Mouse (Mus musculus): Measurements from ENCODE around the gene Olfr1257. TPM values are rescaled to one million over a fixed set of nuclear protein-coding genes. Genes with fewer than 3 reads are reported as not detected.
"Not testable (repeated sequence)": the region's sequence is repeated elsewhere in the genome, so short reads cannot be mapped to it uniquely, and the experiment has no call there.

The Olfr1257 gene
- not detected in 2 replicates for polyA plus RNA-seq (2015; fragmentation: Nextera tagmentation; extraction: Ambion mirVana)

DNA sequence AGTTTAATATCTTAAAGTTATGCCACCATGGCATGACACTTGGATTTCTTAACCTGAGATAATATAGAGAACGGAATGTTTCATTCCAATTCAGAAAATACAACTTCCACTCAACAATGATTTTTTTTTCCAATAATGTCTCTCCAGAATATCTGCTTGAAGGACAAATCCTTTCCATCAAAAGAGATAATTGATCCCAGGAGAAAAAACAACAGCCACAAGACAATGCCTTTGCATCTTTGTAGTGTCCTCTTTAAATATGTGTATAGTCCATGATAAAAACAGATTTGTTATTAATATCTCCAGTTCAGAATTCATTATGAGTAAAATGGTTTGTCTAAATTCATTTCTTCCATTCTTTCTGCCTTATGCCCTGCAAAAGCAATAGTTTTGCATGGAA lies at the start of gene Olfr1257:
Gene Olfr1257, plus strand, starts transcription at position 301 of the 400 bp plus-strand sequence.
- no peak within 1 kb of the TSS for H3K4me2 ChIP-seq
- H3K4me1 ChIP-seq = no peaks in the 10 kb centered on the region
- H3K27me3 ChIP-seq = no peaks in the 10 kb centered on the region
- no peaks in the 10 kb centered on the region for H3K36me3 ChIP-seq
- H3K4me3 ChIP-seq = no peak within 1 kb of the TSS
- H3K9me3 ChIP-seq = no peaks in the 10 kb centered on the region
- 81% methylated on average over 1 of the region's 1 CpGs for WGBS
- ATAC-seq (ENCODE audit: borderline replicate concordance, extremely low read depth, low FRiP score, low TSS enrichment) = no peak
- H3K27ac ChIP-seq = no peak within 1 kb of the TSS
- H3K9ac ChIP-seq = no peak within 1 kb of the TSS

DNA sequence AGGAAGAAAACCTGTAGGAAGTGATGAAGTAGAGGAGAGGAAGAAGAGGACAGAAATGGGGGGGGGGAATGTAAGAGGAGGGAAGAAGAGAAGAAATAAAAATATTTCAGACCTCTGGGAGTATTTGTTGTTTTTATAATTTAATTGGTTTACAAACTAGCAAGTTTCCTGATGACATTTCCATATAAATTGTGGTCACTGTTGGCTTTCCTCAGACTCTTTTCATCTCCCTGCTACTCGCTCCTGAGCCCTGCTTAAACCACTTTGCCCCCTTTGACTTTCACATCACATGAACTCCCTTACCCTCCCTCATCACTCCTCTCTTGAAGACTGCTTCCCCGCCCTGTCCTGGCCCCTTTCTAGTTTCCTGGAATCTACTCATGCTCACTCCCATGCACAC lies 36.8 kb upstream of the Olfr1257 start, which contains the start of gene Olfr1256:
Gene Olfr1256, minus strand, starts transcription at position 101 of the 400 bp plus-strand sequence.
- Histone ChIP-seq H3K36me3 (no peaks in the 10 kb centered on the region), H3K4me3 (no peak within 1 kb of the TSS), H3K4me2 (no peak within 1 kb of the TSS), H3K27ac (no peak within 1 kb of the TSS), H3K4me1 (no peaks in the 10 kb centered on the region), H3K9ac (no peak within 1 kb of the TSS), H3K27me3 (no peaks in the 10 kb centered on the region), H3K9me3 (no peaks in the 10 kb centered on the region)
- ATAC-seq (ENCODE audit: borderline replicate concordance, extremely low read depth, low FRiP score, low TSS enrichment) = no peak
- WGBS = 45% methylated on average over 2 of the region's 2 CpGs

DNA sequence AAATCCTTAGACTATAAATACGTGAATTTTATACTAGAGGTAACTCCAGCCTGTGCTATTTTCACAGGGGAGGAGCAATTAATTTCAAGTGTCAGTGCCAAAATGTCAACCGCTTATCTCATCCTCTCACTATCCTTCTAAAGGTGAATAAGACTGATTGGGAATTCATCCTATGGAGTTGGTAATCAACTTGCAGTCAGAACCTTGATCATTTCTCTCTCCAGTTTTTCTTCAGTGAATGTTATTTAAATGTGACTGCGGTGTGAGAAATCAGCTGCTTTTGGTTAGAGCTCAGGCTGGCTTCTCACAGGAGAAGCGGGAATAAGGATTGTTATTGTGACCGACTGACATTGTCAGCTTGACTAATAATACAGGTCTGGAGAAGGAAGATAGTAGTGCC lies 30.1 kb upstream of the Olfr1257 start, which contains the start of gene Olfr48:
Gene Olfr48, minus strand, starts transcription at position 101 of the 400 bp plus-strand sequence.
- H3K4me1 ChIP-seq = no peaks in the 10 kb centered on the region
- no peak within 1 kb of the TSS for H3K27ac ChIP-seq
- H3K27me3 ChIP-seq = no peaks in the 10 kb centered on the region
- no peak within 1 kb of the TSS for H3K9ac ChIP-seq
- H3K4me3 ChIP-seq = no peak within 1 kb of the TSS
- H3K9me3 ChIP-seq = no peaks in the 10 kb centered on the region
- H3K4me2 ChIP-seq = no peak within 1 kb of the TSS
- WGBS = 65% methylated on average over 5 of the region's 5 CpGs
- no peaks in the 10 kb centered on the region for H3K36me3 ChIP-seq
- ATAC-seq (ENCODE audit: borderline replicate concordance, extremely low read depth, low FRiP score, low TSS enrichment) = no peak

DNA sequence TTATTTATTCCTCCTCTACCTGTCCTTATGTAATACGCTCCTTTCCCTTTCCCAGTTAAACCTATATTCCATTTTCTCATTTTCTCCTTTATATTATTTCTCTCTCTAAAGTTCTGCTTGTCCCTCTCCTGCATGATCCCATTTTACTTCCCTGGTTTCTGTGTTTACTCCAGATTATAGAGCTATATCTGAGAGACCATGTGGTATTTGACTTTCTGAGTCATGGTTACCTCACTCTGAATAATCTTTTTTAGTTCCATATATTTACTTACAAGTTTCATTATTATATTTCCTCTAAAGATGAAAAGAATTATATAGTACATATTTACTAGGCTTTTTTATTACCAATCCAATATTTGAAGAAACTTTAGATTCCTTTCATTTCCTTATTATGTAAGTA lies 29.0 kb upstream of the Olfr1257 start:
- Histone ChIP-seq H3K4me3 (no peak overlapping the region), H3K27ac (no peak overlapping the region)
- no peak for ATAC-seq (ENCODE audit: borderline replicate concordance, extremely low read depth, low FRiP score, low TSS enrichment)

DNA sequence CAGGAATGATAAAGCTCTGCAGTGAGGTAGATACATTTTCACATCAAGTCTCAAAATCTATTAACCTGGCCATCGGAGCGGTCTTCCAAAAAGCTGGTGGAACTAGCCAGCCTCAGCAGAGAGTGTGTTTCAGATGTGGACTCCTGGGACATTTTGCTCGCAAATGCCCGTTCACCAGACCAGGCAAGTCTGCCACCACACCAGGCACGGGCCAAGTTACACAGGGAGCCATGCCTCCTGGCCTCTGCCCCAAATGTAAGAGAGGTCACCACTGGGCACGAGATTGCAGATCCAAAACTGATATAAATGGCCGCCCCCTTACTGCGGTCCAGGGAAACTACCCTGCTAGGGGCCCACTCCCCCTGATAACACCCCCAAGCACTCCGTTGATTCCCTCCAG lies 34.4 kb downstream of the Olfr1257 start:
- not testable (repeated sequence) for H3K27ac ChIP-seq; H3K4me3 ChIP-seq; ATAC-seq (ENCODE audit: borderline replicate concordance, extremely low read depth, low FRiP score, low TSS enrichment); H3K4me1 ChIP-seq; H3K4me2 ChIP-seq; H3K36me3 ChIP-seq; H3K9ac ChIP-seq; H3K27me3 ChIP-seq; H3K9me3 ChIP-seq
- WGBS = 90% methylated on average over 9 of the region's 9 CpGs

More for the DNA sequence above, 29.0 kb upstream of the Olfr1257 start:
- H3K9me3 ChIP-seq = no peaks in the 10 kb centered on the region
- WGBS = 90% methylated on average over 1 of the region's 1 CpGs
- no peaks in the 10 kb centered on the region for H3K4me1 ChIP-seq
- no peaks in the 10 kb centered on the region for H3K27me3 ChIP-seq
- no peak overlapping the region for H3K9ac ChIP-seq
- no peaks in the 10 kb centered on the region for H3K36me3 ChIP-seq
- H3K4me2 ChIP-seq = no peak overlapping the region

DNA sequence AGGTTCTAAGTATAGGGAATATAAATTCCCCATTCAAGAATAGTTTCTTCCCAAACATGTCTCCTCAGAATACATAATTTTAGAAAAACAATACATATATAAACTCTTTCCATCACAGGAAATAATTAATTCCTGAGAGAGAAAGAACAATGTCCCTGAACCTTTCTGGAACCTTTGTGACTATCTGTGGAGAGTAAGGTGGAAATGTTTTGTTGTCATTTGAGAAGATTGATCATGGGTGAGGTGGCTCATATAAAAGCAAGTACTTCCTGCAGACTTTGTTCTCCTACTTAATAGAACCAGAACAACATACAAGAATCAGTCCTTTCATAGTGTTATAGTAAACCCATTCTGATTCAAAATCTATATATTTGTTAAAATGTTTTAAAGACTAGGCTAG lies 48.8 kb downstream of the Olfr1257 start, which contains the start of gene Olfr1258:
Gene Olfr1258, plus strand, starts transcription at position 301 of the 400 bp plus-strand sequence.
- no peak for ATAC-seq (ENCODE audit: borderline replicate concordance, extremely low read depth, low FRiP score, low TSS enrichment)

More for the DNA sequence above, 48.8 kb downstream of the Olfr1257 start, which contains the start of gene Olfr1258:
- Histone ChIP-seq H3K27me3 (no peaks in the 10 kb centered on the region), H3K4me1 (no peaks in the 10 kb centered on the region), H3K9me3 (no peaks in the 10 kb centered on the region), H3K4me2 (no peak within 1 kb of the TSS), H3K27ac (no peak within 1 kb of the TSS), H3K4me3 (no peak within 1 kb of the TSS), H3K36me3 (no peaks in the 10 kb centered on the region), H3K9ac (no peak within 1 kb of the TSS)

Other genes with a start within 250 kb of the Olfr1257 start
- gene Olfr1249, start 243.5 kb upstream of the Olfr1257 start, polyA plus RNA-seq (2015; fragmentation: Nextera tagmentation; extraction: Ambion mirVana) = not detected in 2 replicates
- gene Olfr1250, start 217.0 kb upstream of the Olfr1257 start, polyA plus RNA-seq (2015; fragmentation: Nextera tagmentation; extraction: Ambion mirVana) = not detected in 2 replicates
- not detected in 2 replicates for gene Olfr1251, start 206.5 kb upstream of the Olfr1257 start, polyA plus RNA-seq (2015; fragmentation: Nextera tagmentation; extraction: Ambion mirVana)
- gene Olfr1252, start 153.4 kb upstream of the Olfr1257 start, polyA plus RNA-seq (2015; fragmentation: Nextera tagmentation; extraction: Ambion mirVana) = not detected in 2 replicates
- not detected in 2 replicates for gene Olfr1253, start 121.3 kb upstream of the Olfr1257 start, polyA plus RNA-seq (2015; fragmentation: Nextera tagmentation; extraction: Ambion mirVana)
- not detected in 2 replicates for gene Olfr1254, start 84.8 kb upstream of the Olfr1257 start, polyA plus RNA-seq (2015; fragmentation: Nextera tagmentation; extraction: Ambion mirVana)
- gene Olfr1255, start 66.4 kb upstream of the Olfr1257 start, polyA plus RNA-seq (2015; fragmentation: Nextera tagmentation; extraction: Ambion mirVana) = not detected in 2 replicates
- gene Olfr1256, start 36.9 kb upstream of the Olfr1257 start, polyA plus RNA-seq (2015; fragmentation: Nextera tagmentation; extraction: Ambion mirVana) = not detected in 2 replicates
- not detected in 2 replicates for gene Olfr48, start 30.2 kb upstream of the Olfr1257 start, polyA plus RNA-seq (2015; fragmentation: Nextera tagmentation; extraction: Ambion mirVana)
- gene Olfr1258, start 48.9 kb downstream of the Olfr1257 start, polyA plus RNA-seq (2015; fragmentation: Nextera tagmentation; extraction: Ambion mirVana) = not detected in 2 replicates
- not detected in 2 replicates for gene Olfr1259, start 70.2 kb downstream of the Olfr1257 start, polyA plus RNA-seq (2015; fragmentation: Nextera tagmentation; extraction: Ambion mirVana)
- not detected in 2 replicates for gene Olfr1260, start 95.9 kb downstream of the Olfr1257 start, polyA plus RNA-seq (2015; fragmentation: Nextera tagmentation; extraction: Ambion mirVana)
- gene Olfr1261, start 112.8 kb downstream of the Olfr1257 start, polyA plus RNA-seq (2015; fragmentation: Nextera tagmentation; extraction: Ambion mirVana) = not detected in 2 replicates
- gene Olfr1262, start 121.7 kb downstream of the Olfr1257 start, polyA plus RNA-seq (2015; fragmentation: Nextera tagmentation; extraction: Ambion mirVana) = not detected in 2 replicates
- not detected in 2 replicates for gene Olfr1263, start 133.7 kb downstream of the Olfr1257 start, polyA plus RNA-seq (2015; fragmentation: Nextera tagmentation; extraction: Ambion mirVana)
- gene Olfr1264, start 147.1 kb downstream of the Olfr1257 start, polyA plus RNA-seq (2015; fragmentation: Nextera tagmentation; extraction: Ambion mirVana) = not detected in 2 replicates
- gene Olfr1265, start 156.9 kb downstream of the Olfr1257 start, polyA plus RNA-seq (2015; fragmentation: Nextera tagmentation; extraction: Ambion mirVana) = not detected in 2 replicates
- gene Olfr140, start 185.2 kb downstream of the Olfr1257 start, polyA plus RNA-seq (2015; fragmentation: Nextera tagmentation; extraction: Ambion mirVana) = not detected in 2 replicates
- gene Olfr1269, start 243.0 kb downstream of the Olfr1257 start, polyA plus RNA-seq (2015; fragmentation: Nextera tagmentation; extraction: Ambion mirVana) = not detected in 2 replicates

Data from lung, embryonic 15.5 days (tissue).